Mouse (Mus musculus): ENCODE results near the gene Ccr10.
A peak's percentile ranks its signal among the peaks of the same experiment; 100 is the strongest.

Ccr10 gene

GRCm38 (mm10) chr11:101154648-101155047, 20.6 kb downstream of the Ccr10 start:
- no peak for DNase-seq (ENCODE audit: low read depth, low spot score)

- DNase-seq (ENCODE audit: low read depth, low spot score) = no peak
These were observed 22.4 kb downstream of the Ccr10 start for GRCm38 (mm10) chr11:101152825-101153224.

GRCm38 (mm10) chr11:101151063-101151462, 24.2 kb downstream of the Ccr10 start:
- DNase-seq (ENCODE audit: low read depth, low spot score) = no peak

GRCm38 (mm10) chr11:101149178-101150105, 25.8 kb downstream of the Ccr10 start:
- DNase-seq (ENCODE audit: low read depth, low spot score) = peak; percentile 74

- DNase-seq (ENCODE audit: low read depth, low spot score) = peak; percentile 39
These were observed 26.5 kb downstream of the Ccr10 start for GRCm38 (mm10) chr11:101148751-101149150.

- DNase-seq (ENCODE audit: low read depth, low spot score) = peak; percentile 74
These were observed 28.9 kb downstream of the Ccr10 start for GRCm38 (mm10) chr11:101146377-101146776.

- peak; percentile 82 for DNase-seq (ENCODE audit: low read depth, low spot score)
These were observed 31.7 kb downstream of the Ccr10 start for GRCm38 (mm10) chr11:101143338-101144225.

- no peak for DNase-seq (ENCODE audit: low read depth, low spot score)
These were observed 32.9 kb downstream of the Ccr10 start for GRCm38 (mm10) chr11:101142215-101142967.

GRCm38 (mm10) chr11:101141088-101141487, 34.2 kb downstream of the Ccr10 start:
- no peak for DNase-seq (ENCODE audit: low read depth, low spot score)

- no peak for DNase-seq (ENCODE audit: low read depth, low spot score)
These were observed 35.0 kb downstream of the Ccr10 start for GRCm38 (mm10) chr11:101140164-101140819.

- peak; percentile 85 for DNase-seq (ENCODE audit: low read depth, low spot score)
These were observed 36.6 kb downstream of the Ccr10 start for GRCm38 (mm10) chr11:101138536-101139181.

GRCm38 (mm10) chr11:101137000-101137399, 38.2 kb downstream of the Ccr10 start:
- no peak for DNase-seq (ENCODE audit: low read depth, low spot score)

- DNase-seq (ENCODE audit: low read depth, low spot score) = no peak
These were observed 40.9 kb downstream of the Ccr10 start for GRCm38 (mm10) chr11:101134217-101134865.

- no peak for DNase-seq (ENCODE audit: low read depth, low spot score)
These were observed 42.2 kb downstream of the Ccr10 start for GRCm38 (mm10) chr11:101133037-101133436.

GRCm38 (mm10) chr11:101131701-101132100, 43.5 kb downstream of the Ccr10 start:
- peak; percentile 91 for DNase-seq (ENCODE audit: low read depth, low spot score)

- DNase-seq (ENCODE audit: low read depth, low spot score) = no peak
These were observed 44.1 kb downstream of the Ccr10 start for GRCm38 (mm10) chr11:101131187-101131586.

- no peak for DNase-seq (ENCODE audit: low read depth, low spot score)
These were observed 45.0 kb downstream of the Ccr10 start for GRCm38 (mm10) chr11:101130056-101130756.

GRCm38 (mm10) chr11:101128996-101129577, 46.2 kb downstream of the Ccr10 start:
- DNase-seq (ENCODE audit: low read depth, low spot score) = no peak

GRCm38 (mm10) chr11:101127075-101127474, 48.2 kb downstream of the Ccr10 start:
- peak; percentile 80 for DNase-seq (ENCODE audit: low read depth, low spot score)

Measured in ZHBTc4 (cell line).